Mouse (Mus musculus): ENCODE measurements at regions not wholly inside any gene's neighbourhood (a gene's known extent, or its start where the extent isn't known, plus 50 kb on each side); places are given as distances from the start of the nearest gene placed in this dataset.

GRCm38 (mm10) chr13:107306958-107307357 lies 285.0 kb upstream of the Kif2a start:
- no peak for DNase-seq (ENCODE audit: low read depth, low spot score)

GRCm38 (mm10) chr13:107306232-107306631 lies 284.3 kb upstream of the Kif2a start:
- no peak for DNase-seq (ENCODE audit: low read depth, low spot score)

GRCm38 (mm10) chr13:107305738-107306137 lies 283.8 kb upstream of the Kif2a start:
- DNase-seq (ENCODE audit: low read depth, low spot score): no peak

- no peak for DNase-seq (ENCODE audit: low read depth, low spot score)
These were observed 282.0 kb upstream of the Kif2a start for GRCm38 (mm10) chr13:107303878-107304277.

GRCm38 (mm10) chr13:107303322-107303721 lies 281.4 kb upstream of the Kif2a start:
- DNase-seq (ENCODE audit: low read depth, low spot score): no peak

- no peak for DNase-seq (ENCODE audit: low read depth, low spot score)
These were observed 278.9 kb upstream of the Kif2a start for GRCm38 (mm10) chr13:107300792-107301191.

- DNase-seq (ENCODE audit: low read depth, low spot score): no peak
These were observed 242.7 kb upstream of the Kif2a start for GRCm38 (mm10) chr13:107264581-107264980.

GRCm38 (mm10) chr13:107261479-107262050 lies 239.6 kb upstream of the Kif2a start:
- no peak for DNase-seq (ENCODE audit: low read depth, low spot score)

- DNase-seq (ENCODE audit: low read depth, low spot score): no peak
These were observed 238.3 kb upstream of the Kif2a start for GRCm38 (mm10) chr13:107260274-107260673.

GRCm38 (mm10) chr13:107247792-107248505 lies 226.0 kb upstream of the Kif2a start:
- DNase-seq (ENCODE audit: low read depth, low spot score): no peak

GRCm38 (mm10) chr13:107246956-107247751 lies 225.2 kb upstream of the Kif2a start:
- DNase-seq (ENCODE audit: low read depth, low spot score): no peak

- DNase-seq (ENCODE audit: low read depth, low spot score): no peak
These were observed 222.2 kb upstream of the Kif2a start for GRCm38 (mm10) chr13:107244173-107244572.

- DNase-seq (ENCODE audit: low read depth, low spot score): no peak
These were observed 217.1 kb upstream of the Kif2a start for GRCm38 (mm10) chr13:107239035-107239387.

- DNase-seq (ENCODE audit: low read depth, low spot score): no peak
These were observed 216.6 kb upstream of the Kif2a start for GRCm38 (mm10) chr13:107238364-107239034.

- no peak for DNase-seq (ENCODE audit: low read depth, low spot score)
These were observed 197.5 kb upstream of the Kif2a start for GRCm38 (mm10) chr13:107219456-107219855.

- no peak for DNase-seq (ENCODE audit: low read depth, low spot score)
These were observed 196.4 kb upstream of the Kif2a start for GRCm38 (mm10) chr13:107218351-107218750.

- no peak for DNase-seq (ENCODE audit: low read depth, low spot score)
These were observed 195.9 kb upstream of the Kif2a start for GRCm38 (mm10) chr13:107217825-107218224.

GRCm38 (mm10) chr13:107213281-107213680 lies 191.4 kb upstream of the Kif2a start:
- DNase-seq (ENCODE audit: low read depth, low spot score): no peak

GRCm38 (mm10) chr13:107210676-107211075 lies 188.8 kb upstream of the Kif2a start:
- DNase-seq (ENCODE audit: low read depth, low spot score): no peak

GRCm38 (mm10) chr13:107207354-107208181 lies 185.6 kb upstream of the Kif2a start:
- DNase-seq (ENCODE audit: low read depth, low spot score): peak; percentile 16

- DNase-seq (ENCODE audit: low read depth, low spot score): no peak
These were observed 177.9 kb upstream of the Kif2a start for GRCm38 (mm10) chr13:107199875-107200274.
